Mouse (Mus musculus) CH12.LX (cell line): ENCODE data around the gene Cttnbp2. TPM values are rescaled to one million over a fixed set of nuclear protein-coding genes. Genes with fewer than 3 reads are reported as not detected.

Experiments used
- DNase-seq: peaks from one replicate; pipeline ENCODE4 v3.0.0-alpha.2; 2013; ENCODE audit errors: extremely low read depth
- H3K27ac ChIP-seq: 2 replicates; pipeline ENCODE4 v1.5.1; 2012; ENCODE audit warnings: low read depth, mild to moderate bottlenecking, control low read depth, moderate library complexity; ENCODE audit not compliant: insufficient read depth
- H3K27me3 ChIP-seq: replicated peaks from 2 replicates; pipeline ENCODE3; 2012; ENCODE audit warnings: inconsistent platforms
- H3K36me3 ChIP-seq, 2 experiments: replicated peaks in 1 of 2; 2 replicates each; pipeline versions ENCODE3 to v1.6.1; 2012; ENCODE audit warnings: inconsistent platforms in 1 of 2, low read length in 1 of 2, mild to moderate bottlenecking in 1 of 2, mixed read lengths in 1 of 2, moderate library complexity in 1 of 2; ENCODE audit not compliant: control insufficient read depth in 1 of 2, insufficient read depth in 1 of 2
- H3K4me1 ChIP-seq, 2 experiments: 2 replicates each; pipeline ENCODE4 v1.6.1; 2012; ENCODE audit warnings: inconsistent platforms in 1 of 2, moderate library complexity in 1 of 2; ENCODE audit not compliant: insufficient read depth in 2 of 2, control insufficient read depth in 1 of 2
- H3K4me2 ChIP-seq: 2 replicates; pipeline ENCODE4 v1.6.1; 2012; ENCODE audit warnings: low read depth, mild to moderate bottlenecking, control low read depth; ENCODE audit not compliant: poor library complexity, insufficient read depth, severe bottlenecking
- H3K4me3 ChIP-seq, 3 experiments: fragments of 150-350 bp in 1 of 3; sonication (generic) in 1 of 3; replicated peaks in 1 of 3; 2 replicates each; pipeline versions ENCODE3 to v1.5.1; 2011 to 2012; ENCODE audit warnings: low read depth in 2 of 3, low read length in 2 of 3, mild to moderate bottlenecking in 2 of 3, moderate library complexity in 2 of 3, control low read depth in 1 of 3, improper control_type of control experiment in 1 of 3, inconsistent platforms in 1 of 3, mixed read lengths in 1 of 3; ENCODE audit not compliant: poor library complexity in 1 of 3
- H3K79me2 ChIP-seq: replicated peaks from 2 replicates; pipeline ENCODE4 v1.6.1; 2012; ENCODE audit warnings: mild to moderate bottlenecking, moderate library complexity; ENCODE audit not compliant: control insufficient read depth, poor library complexity, insufficient read depth, severe bottlenecking; ENCODE audit errors: extremely low read depth
- H3K9ac ChIP-seq: 2 replicates; pipeline ENCODE4 v1.6.1; 2012; ENCODE audit warnings: low read depth, mild to moderate bottlenecking, control low read depth, moderate library complexity; ENCODE audit not compliant: insufficient read depth
- H3K9me3 ChIP-seq: replicated peaks from 2 replicates; pipeline ENCODE3; 2012; ENCODE audit warnings: low read length, inconsistent platforms, mixed read lengths
- BHLHE40 ChIP-seq: IDR thresholded peaks from 2 replicates; pipeline ENCODE4 v1.6.1; 2011; ENCODE audit warnings: mild to moderate bottlenecking, low read depth, low read length, improper control_type of control experiment
- CHD1 ChIP-seq: IDR thresholded peaks from 2 replicates; pipeline ENCODE4 v1.6.1; 2012; ENCODE audit warnings: low read depth, low read length, improper control_type of control experiment, inconsistent platforms
- CHD2 ChIP-seq: IDR thresholded peaks from 2 replicates; pipeline ENCODE4 v1.6.1; 2011; ENCODE audit warnings: low read length, improper control_type of control experiment
- CTCF ChIP-seq, 2 experiments: IDR thresholded peaks in 1 of 2; conservative IDR thresholded peaks in 1 of 2; 2 replicates each; pipeline ENCODE4 v1.5.1; 2011 to 2012; ENCODE audit warnings: low read depth in 2 of 2, low read length in 2 of 2, improper control_type of control experiment in 1 of 2, inconsistent platforms in 1 of 2, mild to moderate bottlenecking in 1 of 2, moderate library complexity in 1 of 2
- ELF1 ChIP-seq: IDR thresholded peaks from 2 replicates; pipeline ENCODE4 v1.6.1; 2014; ENCODE audit warnings: low read depth, mild to moderate bottlenecking, inconsistent platforms, low read length, improper control_type of control experiment
- EP300 ChIP-seq: IDR thresholded peaks from 2 replicates; pipeline ENCODE4 v1.6.1; 2011; ENCODE audit warnings: low read length, improper control_type of control experiment
- GABPA ChIP-seq: IDR thresholded peaks from 2 replicates; pipeline ENCODE4 v1.6.1; 2012; ENCODE audit warnings: low read depth, low read length, improper control_type of control experiment, inconsistent platforms; ENCODE audit not compliant: insufficient replicate concordance
- HCFC1 ChIP-seq: IDR thresholded peaks from 2 replicates; pipeline ENCODE4 v1.6.1; 2012; ENCODE audit warnings: low read depth, mild to moderate bottlenecking, inconsistent platforms, low read length, improper control_type of control experiment
- JUN ChIP-seq: IDR thresholded peaks from 2 replicates; pipeline ENCODE4 v1.6.1; 2011; ENCODE audit warnings: low read depth, mild to moderate bottlenecking, low read length, improper control_type of control experiment, moderate library complexity; ENCODE audit not compliant: insufficient read depth
- KAT2A ChIP-seq: IDR thresholded peaks from 2 replicates; pipeline ENCODE4 v1.6.1; 2012; ENCODE audit warnings: low read length, improper control_type of control experiment, inconsistent platforms; ENCODE audit not compliant: insufficient replicate concordance
- MAZ ChIP-seq: IDR thresholded peaks from 2 replicates; pipeline ENCODE4 v1.6.1; 2012; ENCODE audit warnings: low read depth, mild to moderate bottlenecking, inconsistent platforms, low read length, improper control_type of control experiment, moderate library complexity
- MEF2A ChIP-seq: IDR thresholded peaks from 2 replicates; pipeline ENCODE4 v1.6.1; 2014; ENCODE audit warnings: low read depth, mild to moderate bottlenecking, inconsistent platforms, low read length, improper control_type of control experiment, borderline replicate concordance
- MXI1 ChIP-seq: IDR thresholded peaks from 2 replicates; pipeline ENCODE4 v1.6.1; 2011; ENCODE audit warnings: mild to moderate bottlenecking, low read depth, low read length, improper control_type of control experiment
- MYC ChIP-seq: IDR thresholded peaks from 2 replicates; pipeline ENCODE4 v1.6.1; 2011; ENCODE audit warnings: low read depth, mild to moderate bottlenecking, improper control_type of control experiment, low read length
- NELFE ChIP-seq: IDR thresholded peaks from 2 replicates; pipeline ENCODE4 v1.6.1; 2011; ENCODE audit warnings: low read depth, low read length, improper control_type of control experiment
- NRF1 ChIP-seq: IDR thresholded peaks from 2 replicates; pipeline ENCODE4 v1.6.1; 2014; ENCODE audit warnings: low read depth, mild to moderate bottlenecking, inconsistent platforms, low read length, improper control_type of control experiment, moderate library complexity
- POLR2A ChIP-seq: IDR thresholded peaks from 2 replicates; pipeline ENCODE4 v1.6.1; 2011; ENCODE audit warnings: low read depth, mild to moderate bottlenecking, improper control_type of control experiment, low read length
- POLR2AphosphoS2 ChIP-seq: IDR thresholded peaks from 2 replicates; pipeline ENCODE4 v1.6.1; 2011; ENCODE audit warnings: low read depth, low read length, improper control_type of control experiment
- RAD21 ChIP-seq: IDR thresholded peaks from 2 replicates; pipeline ENCODE4 v1.6.1; 2011; ENCODE audit warnings: low read depth, mild to moderate bottlenecking, low read length, improper control_type of control experiment, moderate library complexity
- RCOR1 ChIP-seq: conservative IDR thresholded peaks from 2 replicates; pipeline ENCODE4 v1.6.1; 2012; ENCODE audit warnings: low read depth, mild to moderate bottlenecking, inconsistent platforms, low read length, improper control_type of control experiment
- SMC3 ChIP-seq: IDR thresholded peaks from 2 replicates; pipeline ENCODE4 v1.6.1; 2011; ENCODE audit warnings: low read depth, low read length, improper control_type of control experiment
- TBP ChIP-seq: conservative IDR thresholded peaks from 2 replicates; pipeline ENCODE4 v1.6.1; 2011; ENCODE audit warnings: low read depth, low read length, improper control_type of control experiment
- USF1 ChIP-seq: IDR thresholded peaks from 2 replicates; pipeline ENCODE4 v1.6.1; 2014; ENCODE audit warnings: low read depth, mild to moderate bottlenecking, inconsistent platforms, low read length, improper control_type of control experiment
- ZC3H11A ChIP-seq: IDR thresholded peaks from 2 replicates; pipeline ENCODE4 v1.6.1; 2012; ENCODE audit warnings: low read depth, mild to moderate bottlenecking, inconsistent platforms, low read length, improper control_type of control experiment
- ZKSCAN1 ChIP-seq: IDR thresholded peaks from 2 replicates; pipeline ENCODE4 v1.6.1; 2012; ENCODE audit warnings: low read depth, inconsistent platforms, low read length, improper control_type of control experiment, borderline replicate concordance
- ZNF384 ChIP-seq: IDR thresholded peaks from 2 replicates; pipeline ENCODE4 v1.6.1; 2012; ENCODE audit warnings: low read depth, low read length, improper control_type of control experiment, inconsistent platforms
- dilution Hi-C: fragments of 300-500 bp; cut with MboI; formaldehyde crosslinking; loops from 2 replicates; pipeline ENCODE4 v1.14.3; 2020; ENCODE audit warnings: low sequenced_read_pairs; ENCODE audit not compliant: extremely low pct_unique_long_range_greater_than_20kb, extremely low pct_ligation_motif_present
- in situ Hi-C: fragments of 300-500 bp; cut with MboI; formaldehyde crosslinking; loops from 3 replicates; pipeline ENCODE4 v1.14.3; 2019; ENCODE audit warnings: low sequenced_read_pairs, low pct_ligation_motif_present, low pct_unique_long_range_greater_than_20kb, mixed read lengths
- polyA plus RNA-seq: library from polyadenylated mRNA; unstranded; fragments of >175 nt; gene quantifications from 2 replicates; pipeline ENCODE4 v1.2.1, GENCODE M21; 2012; ENCODE audit warnings: low read depth; ENCODE audit not compliant: insufficient read length
- total RNA-seq, 2 experiments: library from RNA; depleted of rRNA; stranded (reverse); fragments of 300-350 nt in 1 of 2; fragments of >200 nt in 1 of 2; gene quantifications; 2 replicates each; pipeline ENCODE4 v1.2.3; 2012 to 2014

The Cttnbp2 gene
- total and polyA plus RNA-seq, 3 experiments: 1.1 to 1.7 (median 1.5) TPM

- Histone ChIP-seq H3K9ac (no peak overlapping the region), H3K36me3 (no peaks in the 10 kb centered on the region), H3K27ac (no peak overlapping the region), H3K79me2 (no peaks in the 10 kb centered on the region), H3K4me2 (no peak overlapping the region), H3K27me3 (no peaks in the 10 kb centered on the region), H3K9me3 (no peaks in the 10 kb centered on the region), H3K4me1 (peaks cover 0 to 21% of the 10 kb centered on the region in 2 experiments; a peak in 2 of 4 replicates), H3K4me3 (no peak overlapping the region)
- TF ChIP-seq USF1 (no peak), ZC3H11A (no peak), KAT2A (no peak), ZNF384 (no peak), ZKSCAN1 (no peak), GABPA (no peak), CHD1 (no peak), NELFE (no peak), POLR2A (no peak), RAD21 (no peak), MXI1 (no peak), JUN (no peak), ELF1 (no peak), MEF2A (no peak), CTCF (conservative IDR thresholded peaks at IDR 0.05 in 1 of 2, IDR thresholded peaks at IDR 0.05 in 1 of 2; ENCODE audit: low read depth in 2 of 2, low read length in 2 of 2) (no peak), TBP (no peak), HCFC1 (no peak), POLR2AphosphoS2 (no peak), EP300 (no peak), CHD2 (no peak)
- DNase-seq: no peak
- dilution Hi-C loops (no loop called here), in situ Hi-C loops (loop anchor here (25.0 kb wide), 1 partner anchor 705 kb away; no protein-coding TSS in a partner anchor)
These were observed 72.3 kb downstream of the Cttnbp2 start for GRCm38 (mm10) chr6:18442303-18442702.

GRCm38 (mm10) chr6:18440918-18441532, 73.6 kb downstream of the Cttnbp2 start:
- Histone ChIP-seq H3K36me3 (no peaks in the 10 kb centered on the region), H3K27ac (no peak overlapping the region), H3K9ac (no peak overlapping the region), H3K79me2 (no peaks in the 10 kb centered on the region), H3K4me2 (no peak overlapping the region), H3K27me3 (no peaks in the 10 kb centered on the region), H3K4me3 (no peak overlapping the region), H3K9me3 (no peaks in the 10 kb centered on the region), H3K4me1 (peaks cover 0 to 14% of the 10 kb centered on the region in 2 experiments; a peak in 2 of 4 replicates)
- no peak for TF ChIP-seq EP300
- TF ChIP-seq MYC: no peak
- no peak for TF ChIP-seq NRF1
- TF ChIP-seq BHLHE40: no peak
- TF ChIP-seq SMC3: no peak
- no peak for TF ChIP-seq TBP
- TF ChIP-seq RCOR1: no peak
- TF ChIP-seq MAZ: no peak
- dilution Hi-C loops (no loop called here), in situ Hi-C loops (loop anchor here (25.0 kb wide), 1 partner anchor 704 kb away; no protein-coding TSS in a partner anchor)
- DNase-seq: no peak
